Comparison of ENCODE assay signal across 21 mouse cellular contexts in genomic region chr4:120749601-120750000, GRCm38 (mm10). TPM values are rescaled to one million over a fixed set of nuclear protein-coding genes. Genes with fewer than 3 reads are reported as not detected.
"Had no signal": no experiment of that assay in that cellular context is flagged by ENCODE, and none has a peak within 500 bp of the region (broad histone marks: within the 10 kb centered on the region; RNA-seq: fewer than 3 reads in every experiment).

No protein-coding gene starts in this region.

- H3K27ac ChIP-seq: heart, adult 2 months; hindbrain, embryonic 10.5 days; hindbrain, embryonic 12.5 days; hindbrain, embryonic 14.5 days; intestine, embryonic 15.5 days; layer of hippocampus, adult 2 months; left cerebral cortex, adult 2 months; limb, embryonic 13.5 days; limb, embryonic 15.5 days had no signal

- H3K9me3 ChIP-seq: heart, embryonic 12.5 days; hindbrain, embryonic 10.5 days; hindbrain, embryonic 12.5 days; intestine, embryonic 15.5 days; limb, embryonic 13.5 days; limb, embryonic 15.5 days had no signal

- H3K4me2 ChIP-seq: heart, embryonic 12.5 days; hindbrain, embryonic 12.5 days; hindbrain, embryonic 14.5 days; intestine, embryonic 15.5 days; limb, embryonic 13.5 days; limb, embryonic 15.5 days had no signal

- H3K4me3 ChIP-seq: heart, adult 2 months; heart, embryonic 12.5 days; hindbrain, embryonic 10.5 days; hindbrain, embryonic 12.5 days; intestine, embryonic 15.5 days; layer of hippocampus, adult 2 months; left cerebral cortex, adult 2 months; limb, embryonic 13.5 days; limb, embryonic 15.5 days had no signal

- H3K36me3 ChIP-seq: heart, embryonic 12.5 days; hindbrain, embryonic 10.5 days; hindbrain, embryonic 12.5 days; intestine, embryonic 15.5 days; limb, embryonic 13.5 days; limb, embryonic 15.5 days had no signal

- DNase-seq: forebrain, postnatal 0 days; gastrocnemius, postnatal 14 days; gastrocnemius, postnatal 36 days; heart, adult 2 months; heart, postnatal 10 days; heart, postnatal 4 days; kidney, adult 18-20 months; kidney, adult 8-10 months; kidney, postnatal 10 days; kidney, postnatal 25 days; kidney, postnatal 4 days had no signal

RNA-seq across cellular contexts. Expression of gene Kcnq4, which starts 1.2 kb away (rescaled TPM):
- polyA plus RNA-seq: inflammation-experienced regulatory T-cells, adult 6 months had no signal
